Mouse (Mus musculus) thymus, adult 2 months (tissue): ENCODE measurements around the gene Rcsd1. TPM values are rescaled to one million over a fixed set of nuclear protein-coding genes. Genes with fewer than 3 reads are reported as not detected.

Source experiments
- DNase-seq: peaks from one replicate; pipeline ENCODE4 v3.0.0; 2021
- H3K27ac ChIP-seq: fragments of 200-500 bp; 2 replicates; pipeline ENCODE4 v1.5.1; 2012; ENCODE audit warnings: low read length, control low read depth; ENCODE audit not compliant: control insufficient read depth, insufficient read depth
- H3K27me3 ChIP-seq: fragments of 200-500 bp; 2 replicates; pipeline ENCODE4 v1.6.1; 2012; ENCODE audit warnings: mild to moderate bottlenecking, low read length, moderate library complexity, mixed read lengths; ENCODE audit not compliant: control insufficient read depth, insufficient read depth
- H3K36me3 ChIP-seq: fragments of 200-500 bp; 2 replicates; pipeline ENCODE4 v1.6.1; 2012; ENCODE audit warnings: mild to moderate bottlenecking, low read length, moderate library complexity; ENCODE audit not compliant: control insufficient read depth, insufficient read depth
- H3K4me1 ChIP-seq: fragments of 200-500 bp; replicated peaks from 2 replicates; pipeline ENCODE4 v1.6.1; 2012; ENCODE audit warnings: low read length; ENCODE audit not compliant: control insufficient read depth, insufficient read depth
- H3K4me3 ChIP-seq: fragments of 200-500 bp; 2 replicates; pipeline ENCODE4 v1.5.1; 2012; ENCODE audit warnings: mild to moderate bottlenecking, low read length, control low read depth, moderate library complexity; ENCODE audit not compliant: control insufficient read depth, insufficient read depth
- CTCF ChIP-seq: fragments of 200-500 bp; IDR thresholded peaks from 2 replicates; pipeline ENCODE4 v1.5.1; 2012; ENCODE audit warnings: mild to moderate bottlenecking, control low read depth, low read length, moderate library complexity, borderline replicate concordance; ENCODE audit not compliant: control insufficient read depth, poor library complexity, insufficient read depth; ENCODE audit errors: extremely low read depth
- POLR2A ChIP-seq: fragments of 200-500 bp; IDR thresholded peaks from 2 replicates; pipeline ENCODE4 v1.6.1; 2012; ENCODE audit warnings: mild to moderate bottlenecking, low read length, control low read depth, moderate library complexity; ENCODE audit not compliant: control insufficient read depth, poor library complexity, insufficient read depth; ENCODE audit errors: extremely low read depth
- WGBS: fragments of 180-500 bp; shearing (Covaris S2); methylation state at CpG from one replicate; pipeline ENCODE4 v1.1.7; 2018; 5-methylcytosine and 5-hydroxymethylcytosine counted together
- polyA plus RNA-seq: library from polyadenylated mRNA; depleted of rRNA; stranded (reverse); fragments of >200 nt; gene quantifications from 2 replicates; pipeline ENCODE4 v1.2.3, GENCODE M21; 2012; rRNA removed

Rcsd1 gene
- polyA plus RNA-seq, 1 experiment, result 249 TPM

DNA sequence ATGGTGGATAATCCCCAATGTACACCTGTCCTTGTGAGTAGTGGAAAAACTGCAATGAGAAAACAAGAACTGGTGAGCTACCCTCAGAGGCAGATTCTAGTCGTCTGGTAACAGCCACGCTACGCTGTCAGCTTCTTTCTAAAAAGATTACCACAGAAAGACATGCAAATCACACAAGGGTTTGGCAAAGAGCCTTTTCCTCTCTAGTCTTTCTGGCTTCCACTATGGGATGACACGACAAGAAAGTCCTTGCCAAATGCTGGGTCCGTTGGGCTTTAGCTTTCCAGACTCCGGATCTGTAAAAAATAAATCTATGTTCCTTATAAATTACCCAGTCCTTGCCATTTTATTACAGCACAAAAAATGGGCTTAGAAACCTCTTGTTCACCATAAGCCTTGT is 103.8 kb downstream of the Rcsd1 start:
- 81% methylated on average over 6 of the region's 6 CpGs for WGBS
- H3K36me3 ChIP-seq, result no peaks in the 10 kb centered on the region
- no peaks in the 10 kb centered on the region for H3K27me3 ChIP-seq
- no peak for DNase-seq
- no peaks in the 10 kb centered on the region for H3K4me1 ChIP-seq
- no peak overlapping the region for H3K27ac ChIP-seq
- TF ChIP-seq POLR2A (no peak), CTCF (no peak)
- no peak overlapping the region for H3K4me3 ChIP-seq

DNA sequence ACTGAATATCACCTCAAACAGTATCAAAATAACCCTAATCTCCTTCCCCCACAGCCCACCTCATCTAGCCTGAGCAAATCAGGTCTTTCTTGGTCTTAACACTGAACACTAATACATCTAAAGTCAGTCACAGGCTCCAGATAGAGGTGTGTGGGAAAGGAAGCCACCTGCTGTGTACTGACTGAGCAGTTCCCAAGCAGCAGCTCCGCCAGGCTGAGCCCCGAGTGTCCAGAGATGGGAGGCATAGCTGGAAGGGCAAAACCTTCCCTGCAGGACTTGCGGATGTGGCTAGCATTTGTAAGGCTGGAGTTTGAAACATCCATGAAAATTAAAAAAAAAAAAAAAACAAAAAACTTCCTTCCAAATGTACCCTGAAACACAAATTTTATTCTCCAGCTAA is 104.4 kb downstream of the Rcsd1 start:
- no peak overlapping the region for H3K27ac ChIP-seq
- no peak for DNase-seq
- 94% methylated on average over 3 of the region's 3 CpGs for WGBS
- no peak for TF ChIP-seq POLR2A
- TF ChIP-seq CTCF, result no peak
- H3K27me3 ChIP-seq, result no peaks in the 10 kb centered on the region
- H3K4me1 ChIP-seq, result no peaks in the 10 kb centered on the region
- no peak overlapping the region for H3K4me3 ChIP-seq
- no peaks in the 10 kb centered on the region for H3K36me3 ChIP-seq

DNA sequence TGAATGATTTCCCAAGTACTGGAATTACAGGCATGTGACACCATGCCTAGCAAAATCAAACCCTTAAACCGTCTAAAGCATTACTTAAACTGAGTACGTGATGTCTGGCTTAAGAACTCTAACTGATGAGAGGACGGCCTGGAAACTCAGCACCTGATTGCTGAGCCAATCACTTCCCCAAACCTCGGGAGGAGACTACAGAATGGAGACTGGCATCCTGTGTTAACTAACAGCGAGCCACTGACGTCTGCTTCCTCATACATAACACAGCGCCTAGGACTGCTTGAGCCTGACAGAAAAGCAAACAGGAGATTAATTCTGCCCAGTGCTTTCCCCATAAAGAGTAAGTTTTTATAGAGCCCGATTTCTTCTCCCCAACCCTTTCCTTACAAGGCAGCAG is 105.4 kb downstream of the Rcsd1 start:
- Histone ChIP-seq H3K4me3 (no peak overlapping the region), H3K36me3 (no peaks in the 10 kb centered on the region), H3K4me1 (no peaks in the 10 kb centered on the region), H3K27ac (no peak overlapping the region), H3K27me3 (no peaks in the 10 kb centered on the region)
- 43% methylated on average over 8 of the region's 8 CpGs for WGBS
- no peak for TF ChIP-seq CTCF
- no peak for TF ChIP-seq POLR2A
- DNase-seq, result no peak

DNA sequence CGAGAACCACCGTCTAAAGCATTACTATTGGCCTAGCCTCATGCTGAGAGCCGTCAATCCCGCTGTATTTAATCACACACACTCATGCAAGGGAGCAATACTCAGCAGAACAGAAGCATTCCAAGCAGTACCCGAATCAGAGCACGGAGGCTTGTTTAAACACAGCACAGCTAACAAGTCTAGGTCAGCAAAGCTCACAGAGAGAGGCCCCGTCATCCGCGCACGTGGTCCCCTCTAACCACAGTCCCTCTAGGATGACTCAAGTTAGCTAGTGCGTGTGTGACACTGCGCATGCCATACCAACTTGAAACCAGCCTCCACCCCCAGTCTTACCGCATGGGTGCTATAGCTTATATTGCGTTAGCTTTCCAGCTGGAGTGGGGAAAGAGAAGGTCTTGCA is 106.3 kb downstream of the Rcsd1 start:
- Histone ChIP-seq H3K36me3 (no peaks in the 10 kb centered on the region), H3K27ac (no peak overlapping the region), H3K4me3 (no peak overlapping the region), H3K4me1 (no peaks in the 10 kb centered on the region), H3K27me3 (no peaks in the 10 kb centered on the region)
- 80% methylated on average over 14 of the region's 14 CpGs for WGBS
- TF ChIP-seq POLR2A (no peak), CTCF (no peak)
- DNase-seq, result no peak

DNA sequence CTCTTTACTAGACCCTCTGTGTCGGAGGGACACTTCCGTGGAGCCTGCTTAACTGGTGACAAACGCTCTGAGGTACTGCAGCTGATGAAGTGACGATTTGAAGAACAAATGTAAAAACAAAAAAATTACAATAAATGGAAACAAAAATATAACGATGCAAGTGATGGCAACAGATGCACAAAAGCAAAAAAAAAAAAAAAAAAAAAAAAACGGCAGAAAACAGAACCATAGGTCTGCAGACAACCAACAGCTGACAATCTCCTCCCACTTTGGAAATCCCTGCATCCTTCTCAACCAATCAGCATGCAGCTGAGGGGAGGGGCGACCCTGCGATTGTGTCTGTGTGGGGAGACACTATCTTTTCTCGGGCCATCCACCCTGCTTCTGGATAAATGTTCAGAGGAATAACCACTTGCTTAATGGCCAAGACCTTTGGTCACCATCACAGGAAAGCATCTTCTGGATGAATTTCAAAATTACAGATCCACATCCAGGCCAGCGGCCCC is 107.7 kb downstream of the Rcsd1 start:
- H3K4me1 ChIP-seq, result no peaks in the 10 kb centered on the region
- TF ChIP-seq CTCF (no peak), POLR2A (no peak)
- no peak overlapping the region for H3K27ac ChIP-seq
- DNase-seq, result no peak
- no peaks in the 10 kb centered on the region for H3K36me3 ChIP-seq
- H3K4me3 ChIP-seq, result no peak overlapping the region
- WGBS, result 92% methylated on average over 10 of the region's 10 CpGs
- H3K27me3 ChIP-seq, result no peaks in the 10 kb centered on the region

Other genes with a start within 250 kb of the Rcsd1 start
- gene Dcaf6, start 249.3 kb downstream of the Rcsd1 start, polyA plus RNA-seq, result 23.4 and 25.5 TPM in 2 replicates
- 63.8 and 68.5 TPM in 2 replicates for gene Mpc2, start 249.1 kb downstream of the Rcsd1 start, polyA plus RNA-seq
- gene Adcy10, start 224.6 kb downstream of the Rcsd1 start, polyA plus RNA-seq, result 0.18 and 0.27 TPM in 2 replicates
- gene Mpzl1, start 75.2 kb downstream of the Rcsd1 start, polyA plus RNA-seq, result 4.6 and 5.9 TPM in 2 replicates
- gene Creg1, start 54.0 kb upstream of the Rcsd1 start, polyA plus RNA-seq, result 37.5 and 43.2 TPM in 2 replicates
- 559 and 663 TPM in 2 replicates for gene Cd247, start 78.9 kb upstream of the Rcsd1 start, polyA plus RNA-seq